Mouse (Mus musculus) adrenal gland, adult 18-20 months (tissue): ENCODE measurements around the gene Crybb3. TPM values are rescaled to one million over a fixed set of nuclear protein-coding genes. Genes with fewer than 3 reads are reported as not detected.

Experiments
- DNase-seq, 2 experiments: peaks; one replicate each; pipeline ENCODE4 v3.0.0; 2021 to 2022; ENCODE audit warnings: low spot score in 2 of 2
- total RNA-seq, 2 experiments: library from RNA; stranded (reverse); gene quantifications; 1 replicate in 1 of 2; 2 replicates in 1 of 2; pipeline ENCODE4 v1.2.3; 2021

The Crybb3 gene
- total RNA-seq, 2 experiments from 2014 or later = 0.50 to 1.3 TPM

- DNase-seq = no peak
These were observed 30.7 kb downstream of the Crybb3 start for GRCm38 (mm10) chr5:113050581-113051185.

- no peak for DNase-seq
These were observed 31.5 kb downstream of the Crybb3 start for GRCm38 (mm10) chr5:113049876-113050275.

GRCm38 (mm10) chr5:113045511-113046273 is 35.7 kb downstream of the Crybb3 start:
- DNase-seq = no peak

- peak; percentile 18 to 29 for DNase-seq
These were observed 37.9 kb downstream of the Crybb3 start for GRCm38 (mm10) chr5:113043531-113043930.

- DNase-seq = peak in 1 of 2 experiments; percentile 15
These were observed 39.8 kb downstream of the Crybb3 start for GRCm38 (mm10) chr5:113041567-113042071.

- DNase-seq = no peak
These were observed 40.6 kb downstream of the Crybb3 start for GRCm38 (mm10) chr5:113040776-113041175.

- DNase-seq = no peak
These were observed 42.8 kb downstream of the Crybb3 start for GRCm38 (mm10) chr5:113038601-113039000.

GRCm38 (mm10) chr5:113035094-113036047 is 46.0 kb downstream of the Crybb3 start:
- no peak for DNase-seq

GRCm38 (mm10) chr5:113031201-113031754 is 50.1 kb downstream of the Crybb3 start:
- no peak for DNase-seq

GRCm38 (mm10) chr5:113030082-113030481 is 51.3 kb downstream of the Crybb3 start:
- no peak for DNase-seq

GRCm38 (mm10) chr5:113026706-113027105 is 54.7 kb downstream of the Crybb3 start:
- no peak for DNase-seq

Other genes with a start within 250 kb of the Crybb3 start
- under 1 TPM; 0.07 to 0.45 TPM for gene Myo18b, start 185.2 kb downstream of the Crybb3 start, total RNA-seq
- gene Grk3, start 65.8 kb downstream of the Crybb3 start, total RNA-seq = 10 to 100 TPM; 20.4 to 29.2 TPM
- gene Crybb2, start 11.5 kb downstream of the Crybb3 start, total RNA-seq = not detected
- gene 2900026A02Rik, start 139.7 kb upstream of the Crybb3 start, total RNA-seq = 10 to 100 TPM in 1 of 2 experiments, 1 to 10 TPM in 1; 8.8 to 12.1 TPM
- gene Tmem211, start 145.3 kb upstream of the Crybb3 start, total RNA-seq = not detected
- gene Sgsm1, start 229.2 kb upstream of the Crybb3 start, total RNA-seq = 10 to 100 TPM in 1 of 2 experiments, 1 to 10 TPM in 1; 8.8 to 12.2 TPM